Mouse (Mus musculus): Measurements from ENCODE around the gene Olfr535. TPM values are rescaled to one million over a fixed set of nuclear protein-coding genes. Genes with fewer than 3 reads are reported as not detected.
"Not testable (repeated sequence)": the region's sequence is repeated elsewhere in the genome, so short reads cannot be mapped to it uniquely, and the experiment has no call there.

Olfr535 gene
- not detected in 2 replicates for polyA plus RNA-seq (2015; fragmentation: Nextera tagmentation; extraction: Ambion mirVana)

GRCm38 (mm10) chr7:140483916-140484315 lies at the start of gene Olfr535:
Gene Olfr535 (plus strand): TSS chr7:140484216.
- WGBS = 90% methylated on average over 1 of the region's 1 CpGs
- H3K36me3 ChIP-seq (ENCODE audit: insufficient read depth, low read length) = no peaks in the 10 kb centered on the region
- H3K9me3 ChIP-seq (ENCODE audit: low read length) = no peaks in the 10 kb centered on the region
- H3K27me3 ChIP-seq (ENCODE audit: insufficient read depth, low read length) = no peaks in the 10 kb centered on the region
- H3K27ac ChIP-seq (ENCODE audit: low read length) = no peak within 1 kb of the TSS
- no peak within 1 kb of the TSS for H3K4me3 ChIP-seq (ENCODE audit: low read length)
- no peak within 1 kb of the TSS for H3K4me2 ChIP-seq (replicated peaks; ENCODE audit: low read depth, low read length)
- H3K9ac ChIP-seq (replicated peaks; ENCODE audit: low read length) = no peak within 1 kb of the TSS
- no peaks in the 10 kb centered on the region for H3K4me1 ChIP-seq (ENCODE audit: insufficient read depth, low read length)
- ATAC-seq (ENCODE audit: low FRiP score, low TSS enrichment) = no peak

- no peak for ATAC-seq (ENCODE audit: low FRiP score, low TSS enrichment)
- Histone ChIP-seq H3K36me3 (ENCODE audit: insufficient read depth, low read length) (no peaks in the 10 kb centered on the region), H3K27me3 (ENCODE audit: insufficient read depth, low read length) (no peaks in the 10 kb centered on the region), H3K9ac (replicated peaks; ENCODE audit: low read length) (no peak overlapping the region), H3K4me1 (ENCODE audit: insufficient read depth, low read length) (no peaks in the 10 kb centered on the region), H3K27ac (ENCODE audit: low read length) (no peak overlapping the region), H3K4me2 (replicated peaks; ENCODE audit: low read depth, low read length) (no peak overlapping the region), H3K4me3 (ENCODE audit: low read length) (no peak overlapping the region), H3K9me3 (ENCODE audit: low read length) (no peaks in the 10 kb centered on the region)
- WGBS = 80% methylated on average over 1 of the region's 1 CpGs
These were observed 40.9 kb upstream of the Olfr535 start for GRCm38 (mm10) chr7:140443141-140443540.

- WGBS = 63% methylated on average over 1 of the region's 1 CpGs
- not testable (repeated sequence) for H3K27me3 ChIP-seq (ENCODE audit: insufficient read depth, low read length)
These were observed 20.9 kb upstream of the Olfr535 start, which contains the start of gene Olfr533 for GRCm38 (mm10) chr7:140463070-140463469. Gene Olfr533 (plus strand): TSS chr7:140463370.

GRCm38 (mm10) chr7:140477886-140478285 lies 6.1 kb upstream of the Olfr535 start:
- no peak overlapping the region for H3K27ac ChIP-seq (ENCODE audit: low read length)
- ATAC-seq (ENCODE audit: low FRiP score, low TSS enrichment) = no peak

More at GRCm38 (mm10) chr7:140463070-140463469, 20.9 kb upstream of the Olfr535 start, which contains the start of gene Olfr533:
- H3K9ac ChIP-seq (replicated peaks; ENCODE audit: low read length); H3K36me3 ChIP-seq (ENCODE audit: insufficient read depth, low read length); H3K4me1 ChIP-seq (ENCODE audit: insufficient read depth, low read length); H3K4me3 ChIP-seq (ENCODE audit: low read length); H3K4me2 ChIP-seq (replicated peaks; ENCODE audit: low read depth, low read length); ATAC-seq (ENCODE audit: low FRiP score, low TSS enrichment); H3K9me3 ChIP-seq (ENCODE audit: low read length); H3K27ac ChIP-seq (ENCODE audit: low read length): not testable (repeated sequence)

GRCm38 (mm10) chr7:140478733-140479132 lies 5.3 kb upstream of the Olfr535 start:
- peaks cover 10% of the 10 kb centered on the region; the same call in 1 of the 2 replicates for H3K9me3 ChIP-seq (ENCODE audit: low read length)
- no peak overlapping the region for H3K4me3 ChIP-seq (ENCODE audit: low read length)
- no peaks in the 10 kb centered on the region for H3K4me1 ChIP-seq (ENCODE audit: insufficient read depth, low read length)
- H3K4me2 ChIP-seq (replicated peaks; ENCODE audit: low read depth, low read length) = no peak overlapping the region
- ATAC-seq (ENCODE audit: low FRiP score, low TSS enrichment) = no peak
- H3K9ac ChIP-seq (replicated peaks; ENCODE audit: low read length) = no peak overlapping the region
- H3K27me3 ChIP-seq (ENCODE audit: insufficient read depth, low read length) = no peaks in the 10 kb centered on the region
- 94% methylated on average over 1 of the region's 1 CpGs for whole genome bisulfite sequencing
- H3K27ac ChIP-seq (ENCODE audit: low read length) = no peak overlapping the region
- no peaks in the 10 kb centered on the region for H3K36me3 ChIP-seq (ENCODE audit: insufficient read depth, low read length)

More at GRCm38 (mm10) chr7:140477886-140478285, 6.1 kb upstream of the Olfr535 start:
- H3K36me3 ChIP-seq (ENCODE audit: insufficient read depth, low read length) = no peaks in the 10 kb centered on the region
- H3K9me3 ChIP-seq (ENCODE audit: low read length) = peaks cover 10% of the 10 kb centered on the region; the same call in 1 of the 2 replicates
- H3K9ac ChIP-seq (replicated peaks; ENCODE audit: low read length) = no peak overlapping the region
- no peaks in the 10 kb centered on the region for H3K4me1 ChIP-seq (ENCODE audit: insufficient read depth, low read length)
- 64% methylated on average over 1 of the region's 1 CpGs for WGBS
- H3K4me3 ChIP-seq (ENCODE audit: low read length) = no peak overlapping the region
- no peaks in the 10 kb centered on the region for H3K27me3 ChIP-seq (ENCODE audit: insufficient read depth, low read length)
- H3K4me2 ChIP-seq (replicated peaks; ENCODE audit: low read depth, low read length) = no peak overlapping the region

- Histone ChIP-seq H3K9ac (replicated peaks; ENCODE audit: low read length) (no peak overlapping the region), H3K27me3 (ENCODE audit: insufficient read depth, low read length) (no peaks in the 10 kb centered on the region), H3K4me1 (ENCODE audit: insufficient read depth, low read length) (no peaks in the 10 kb centered on the region), H3K9me3 (ENCODE audit: low read length) (no peaks in the 10 kb centered on the region), H3K4me3 (ENCODE audit: low read length) (no peak overlapping the region), H3K4me2 (replicated peaks; ENCODE audit: low read depth, low read length) (no peak overlapping the region), H3K27ac (ENCODE audit: low read length) (no peak overlapping the region), H3K36me3 (ENCODE audit: insufficient read depth, low read length) (no peaks in the 10 kb centered on the region)
- 92% methylated on average over 1 of the region's 1 CpGs for WGBS
- ATAC-seq (ENCODE audit: low FRiP score, low TSS enrichment) = no peak
These were observed 5.0 kb downstream of the Olfr535 start for GRCm38 (mm10) chr7:140488981-140489380.

- Histone ChIP-seq H3K4me1 (ENCODE audit: insufficient read depth, low read length) (no peaks in the 10 kb centered on the region), H3K27me3 (ENCODE audit: insufficient read depth, low read length) (no peaks in the 10 kb centered on the region), H3K4me2 (replicated peaks; ENCODE audit: low read depth, low read length) (no peak overlapping the region), H3K4me3 (ENCODE audit: low read length) (no peak overlapping the region), H3K36me3 (ENCODE audit: insufficient read depth, low read length) (no peaks in the 10 kb centered on the region), H3K9me3 (ENCODE audit: low read length) (no peaks in the 10 kb centered on the region), H3K27ac (ENCODE audit: low read length) (no peak overlapping the region), H3K9ac (replicated peaks; ENCODE audit: low read length) (no peak overlapping the region)
- no peak for ATAC-seq (ENCODE audit: low FRiP score, low TSS enrichment)
- WGBS = 13% methylated on average over 2 of the region's 2 CpGs
These were observed 10.2 kb downstream of the Olfr535 start for GRCm38 (mm10) chr7:140494231-140494630.

GRCm38 (mm10) chr7:140494702-140495101 lies 10.7 kb downstream of the Olfr535 start:
- no peaks in the 10 kb centered on the region for H3K27me3 ChIP-seq (ENCODE audit: insufficient read depth, low read length)
- no peak for ATAC-seq (ENCODE audit: low FRiP score, low TSS enrichment)
- no peaks in the 10 kb centered on the region for H3K36me3 ChIP-seq (ENCODE audit: insufficient read depth, low read length)
- H3K4me3 ChIP-seq (ENCODE audit: low read length) = no peak overlapping the region
- no peak overlapping the region for H3K9ac ChIP-seq (replicated peaks; ENCODE audit: low read length)
- no peaks in the 10 kb centered on the region for H3K4me1 ChIP-seq (ENCODE audit: insufficient read depth, low read length)
- no peak overlapping the region for H3K4me2 ChIP-seq (replicated peaks; ENCODE audit: low read depth, low read length)
- H3K27ac ChIP-seq (ENCODE audit: low read length) = no peak overlapping the region
- no peaks in the 10 kb centered on the region for H3K9me3 ChIP-seq (ENCODE audit: low read length)

GRCm38 (mm10) chr7:140507346-140508021 lies 23.5 kb downstream of the Olfr535 start, which contains the start of gene Olfr536:
Gene Olfr536 (minus strand): TSS chr7:140507396.
- not testable (repeated sequence) for H3K27ac ChIP-seq (ENCODE audit: low read length); H3K27me3 ChIP-seq (ENCODE audit: insufficient read depth, low read length); H3K4me3 ChIP-seq (ENCODE audit: low read length); H3K9me3 ChIP-seq (ENCODE audit: low read length); H3K4me2 ChIP-seq (replicated peaks; ENCODE audit: low read depth, low read length); H3K36me3 ChIP-seq (ENCODE audit: insufficient read depth, low read length); H3K4me1 ChIP-seq (ENCODE audit: insufficient read depth, low read length); ATAC-seq (ENCODE audit: low FRiP score, low TSS enrichment); H3K9ac ChIP-seq (replicated peaks; ENCODE audit: low read length)
- 69% methylated on average over 1 of the region's 2 CpGs for WGBS

- Histone ChIP-seq H3K9me3 (ENCODE audit: low read length) (no peaks in the 10 kb centered on the region), H3K27ac (ENCODE audit: low read length) (no peak overlapping the region), H3K4me1 (ENCODE audit: insufficient read depth, low read length) (no peaks in the 10 kb centered on the region), H3K27me3 (ENCODE audit: insufficient read depth, low read length) (no peaks in the 10 kb centered on the region), H3K36me3 (ENCODE audit: insufficient read depth, low read length) (no peaks in the 10 kb centered on the region), H3K4me2 (replicated peaks; ENCODE audit: low read depth, low read length) (no peak overlapping the region), H3K4me3 (ENCODE audit: low read length) (no peak overlapping the region), H3K9ac (replicated peaks; ENCODE audit: low read length) (no peak overlapping the region)
- no peak for ATAC-seq (ENCODE audit: low FRiP score, low TSS enrichment)
- 78% methylated on average over 2 of the region's 2 CpGs for WGBS
These were observed 55.7 kb downstream of the Olfr535 start for GRCm38 (mm10) chr7:140539746-140540145.
